Mouse (Mus musculus) cerebellum, postnatal 10 days (tissue): ENCODE results near the gene Ampd3.

ENCODE experiments used
- DNase-seq, 2 experiments: peaks; one replicate each; pipeline ENCODE4 v3.0.0; 2021; ENCODE audit warnings: mixed read lengths in 2 of 2

Ampd3 gene

GRCm38 (mm10) chr7:110803131-110803530, 35.1 kb downstream of the Ampd3 start:
- no peak for DNase-seq

- DNase-seq: peak; percentile 64 to 77
Observed at GRCm38 (mm10) chr7:110804266-110804665, 36.3 kb downstream of the Ampd3 start.

GRCm38 (mm10) chr7:110807460-110808030, 39.5 kb downstream of the Ampd3 start:
- no peak for DNase-seq

- DNase-seq: no peak
Observed at GRCm38 (mm10) chr7:110808962-110809361, 41.0 kb downstream of the Ampd3 start.

- no peak for DNase-seq
Observed at GRCm38 (mm10) chr7:110809585-110810557, 41.9 kb downstream of the Ampd3 start.

GRCm38 (mm10) chr7:110810995-110811394, 43.0 kb downstream of the Ampd3 start:
- DNase-seq: peak in 1 of 2 experiments; percentile 43

GRCm38 (mm10) chr7:110811529-110811928, 43.5 kb downstream of the Ampd3 start:
- DNase-seq: no peak

- no peak for DNase-seq
Observed at GRCm38 (mm10) chr7:110813983-110814382, 46.0 kb downstream of the Ampd3 start.

GRCm38 (mm10) chr7:110816037-110816436, 48.0 kb downstream of the Ampd3 start:
- peak; percentile 57 to 75 for DNase-seq

- peak in 1 of 2 experiments; percentile 70 for DNase-seq
Observed at GRCm38 (mm10) chr7:110818206-110818605, 50.2 kb downstream of the Ampd3 start.

- no peak for DNase-seq
Observed at GRCm38 (mm10) chr7:110818787-110819350, 50.9 kb downstream of the Ampd3 start.

GRCm38 (mm10) chr7:110821068-110821467, 53.1 kb downstream of the Ampd3 start:
- DNase-seq: no peak

GRCm38 (mm10) chr7:110821653-110822052, 53.6 kb downstream of the Ampd3 start:
- peak; percentile 71 to 82 for DNase-seq

GRCm38 (mm10) chr7:110822055-110822454, 54.0 kb downstream of the Ampd3 start:
- no peak for DNase-seq

GRCm38 (mm10) chr7:110823076-110823475, 55.1 kb downstream of the Ampd3 start:
- DNase-seq: no peak

GRCm38 (mm10) chr7:110823593-110823992, 55.6 kb downstream of the Ampd3 start:
- DNase-seq: no peak

GRCm38 (mm10) chr7:110823995-110824953, 56.3 kb downstream of the Ampd3 start:
- no peak for DNase-seq

- no peak for DNase-seq
Observed at GRCm38 (mm10) chr7:110833024-110833423, 65.0 kb downstream of the Ampd3 start.

GRCm38 (mm10) chr7:110834018-110834417, 66.0 kb downstream of the Ampd3 start:
- no peak for DNase-seq

GRCm38 (mm10) chr7:110834522-110834921, 66.5 kb downstream of the Ampd3 start:
- DNase-seq: no peak

- no peak for DNase-seq
Observed at GRCm38 (mm10) chr7:110840332-110840731, 72.3 kb downstream of the Ampd3 start.
